Mouse (Mus musculus) heart, postnatal 0 days (tissue): ENCODE measurements at regions not wholly inside any gene's neighbourhood (a gene's known extent, or its start where the extent isn't known, plus 50 kb on each side); places are given as distances from the start of the nearest gene placed in this dataset.

ENCODE experiments used
- CTCF ChIP-seq: IDR thresholded peaks from 2 replicates; pipeline ENCODE4 v1.5.1; 2016; ENCODE audit warnings: antibody characterized with exemption, control low read depth, low read depth
- EP300 ChIP-seq: IDR thresholded peaks from 2 replicates; pipeline ENCODE4 v1.6.1; 2016; ENCODE audit warnings: antibody characterized with exemption, low read depth

GRCm38 (mm10) chr8:126655565-126655964, 61.8 kb upstream of the Irf2bp2 start:
- no peak for TF ChIP-seq EP300
- no peak for TF ChIP-seq CTCF
